Comparison of ENCODE assay signal across 10 mouse cellular contexts in genomic region chr5:44943023-44943921, GRCm38 (mm10).
A peak's percentile ranks its signal among the peaks of the same experiment; 100 is the strongest.
DNase-seq lines count a peak whose midpoint lies in the region; ATAC-seq and TF ChIP-seq lines count a peak whose summit lies in the region.
"Had no signal": no experiment of that assay in that cellular context is flagged by ENCODE, and none has a peak within 500 bp of the region (broad histone marks: within the 10 kb centered on the region; RNA-seq: fewer than 3 reads in every experiment).

No protein-coding gene starts in this region.

- no peak overlapping the region for H3K4me2 ChIP-seq in stomach, postnatal 0 days (replicated peaks; ENCODE audit: low read depth)

- H3K4me3 ChIP-seq in stomach, postnatal 0 days (ENCODE audit: low read depth, low read length): no peak overlapping the region

- no peaks in the 10 kb centered on the region for H3K9me3 ChIP-seq in stomach, postnatal 0 days (ENCODE audit: control insufficient read depth, low read length)
- H3K9me3 ChIP-seq: G1E had no signal

- no peaks in the 10 kb centered on the region for H3K27me3 ChIP-seq in stomach, postnatal 0 days (ENCODE audit: control insufficient read depth, insufficient read depth, low read length)

- no peaks in the 10 kb centered on the region for H3K36me3 ChIP-seq in stomach, postnatal 0 days (ENCODE audit: control insufficient read depth, insufficient read depth, low read length)
- H3K36me3 ChIP-seq: G1E had no signal

- 25% methylated on average over 7 of the region's 7 CpGs for WGBS in stomach, postnatal 0 days

- intact Hi-C loops in gastrocnemius, postnatal 14 days (cut with DNase I; ENCODE audit: low total_unique reads): no loop called here
- intact Hi-C loops in left cerebral cortex, postnatal 36 days (cut with DNase I): no loop called here

- DNase-seq in ovary, adult 18-20 months (ENCODE audit: low spot score): peak; percentile 4
- DNase-seq in ovary, postnatal 36 days (ENCODE audit: low spot score): no peak
- peak; percentile 22 for DNase-seq in gastrocnemius, postnatal 14 days
- peak; percentile 32 for DNase-seq in lung, postnatal 10 days
- no peak for DNase-seq in stomach, postnatal 0 days (ENCODE audit: low spot score)
- no peak for DNase-seq in thymus, postnatal 0 days (ENCODE audit: low spot score)
- DNase-seq in left cerebral cortex, postnatal 36 days (ENCODE audit: low spot score in 2 of 2): no peak
- no peak for DNase-seq in thymus, adult 18-20 months

- no peak for TF ChIP-seq CTCF in stomach, postnatal 0 days (IDR thresholded peaks at IDR 0.05; ENCODE audit: low read depth)

- no peak overlapping the region for H3K9ac ChIP-seq in stomach, postnatal 0 days (ENCODE audit: low read length)
- H3K9ac ChIP-seq: liver, embryonic 14.5 days had no signal

- 0 out of 2 replicates have a peak overlapping the region, but pooled peaks have one; percentile 18 for H3K27ac ChIP-seq in stomach, postnatal 0 days (replicated peaks)
- H3K27ac ChIP-seq: liver, embryonic 14.5 days had no signal

- TF ChIP-seq EP300 in stomach, postnatal 0 days (optimal IDR thresholded peaks at IDR 0.05): no peak

- H3K4me1 ChIP-seq in stomach, postnatal 0 days (replicated peaks; ENCODE audit: control insufficient read depth, insufficient read depth): peaks cover 3% of the 10 kb centered on the region; the same call in 1 of the 2 replicates

- ATAC-seq in stomach, postnatal 0 days (ENCODE audit: low FRiP score, low TSS enrichment): no peak

Comparison
In these comparisons a context has a peak if more than half of its experiments do, and no peak if none do; other contexts are left out.
1. DNase-seq: peak in ovary, adult 18-20 months (single experiment), gastrocnemius, postnatal 14 days (single experiment) and lung, postnatal 10 days (single experiment); none in ovary, postnatal 36 days (single experiment), stomach, postnatal 0 days (single experiment), thymus, postnatal 0 days (single experiment), left cerebral cortex, postnatal 36 days (0 of 2) and thymus, adult 18-20 months (0 of 2).